Mouse (Mus musculus) left cerebral cortex, postnatal 25 days (tissue): ENCODE results near the gene Gm29094. TPM values are rescaled to one million over a fixed set of nuclear protein-coding genes. Genes with fewer than 3 reads are reported as not detected.
"Not testable (repeated sequence)": the region's sequence is repeated elsewhere in the genome, so short reads cannot be mapped to it uniquely, and the experiment has no call there.

ENCODE experiments used
- DNase-seq, 2 experiments: peaks; one replicate each; pipeline ENCODE4 v3.0.0; 2022; ENCODE audit warnings: low spot score in 2 of 2, mixed read lengths in 1 of 2
- intact Hi-C: fragments of 180-260 bp; cut with DNase I; formaldehyde crosslinking; loops from one replicate; pipeline ENCODE4 v1.15.1; 2025
- total RNA-seq, 2 experiments: library from RNA; stranded (reverse); gene quantifications; 2 replicates each; pipeline ENCODE4 v1.2.3; 2021

Gene Gm29094
- total RNA-seq = not detected

DNA sequence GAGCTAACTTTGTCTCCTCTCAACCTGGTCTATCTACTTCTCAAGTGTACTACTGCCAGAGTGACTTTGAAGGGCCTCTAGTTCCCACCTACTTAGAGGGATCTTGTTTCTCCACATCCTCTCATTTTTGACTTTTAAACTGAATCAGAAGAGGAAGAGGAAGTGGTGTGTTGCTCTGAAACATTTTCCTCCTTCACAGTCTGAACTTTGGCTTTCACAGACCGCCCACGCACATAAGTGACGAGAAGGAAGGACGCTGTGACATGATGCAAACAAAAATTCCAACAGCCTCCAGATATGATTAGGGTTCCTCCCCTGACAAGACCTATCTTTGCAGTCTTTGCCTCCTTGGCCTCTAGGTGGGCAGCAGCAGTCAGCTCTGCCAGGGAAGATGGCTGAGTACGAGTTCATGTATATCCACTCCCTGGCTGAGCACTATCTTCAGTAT is at the start of gene Gm29094, which contains the start of gene Bcl2a1b:
Gene Gm29094 (plus strand): TSS at position 411 of the 448 bp plus-strand sequence.
Gene Bcl2a1b (plus strand): TSS at position 241 of the 448 bp plus-strand sequence.
- intact Hi-C loops, DNase-seq: not testable (repeated sequence)

DNA sequence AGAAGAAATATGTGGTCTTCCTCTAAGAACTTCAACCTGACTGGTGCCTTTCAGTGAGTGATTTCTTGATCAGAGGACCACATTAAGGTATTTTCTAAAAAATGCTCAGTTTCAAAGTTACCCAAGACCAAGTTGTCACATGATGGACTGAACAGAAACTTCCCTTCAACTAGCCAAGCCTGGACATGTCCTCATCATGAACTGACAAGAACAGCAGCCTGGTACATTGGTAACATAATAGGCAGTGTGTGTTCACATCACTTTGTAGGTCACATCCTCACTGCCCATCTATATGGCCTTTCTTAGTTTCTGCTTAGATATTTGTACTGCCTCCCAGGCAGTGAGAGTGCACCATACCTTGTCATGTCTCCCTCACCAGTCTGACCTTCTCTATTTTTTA is 26.6 kb upstream of the Gm29094 start:
- intact Hi-C loops, DNase-seq: not testable (repeated sequence)

DNA sequence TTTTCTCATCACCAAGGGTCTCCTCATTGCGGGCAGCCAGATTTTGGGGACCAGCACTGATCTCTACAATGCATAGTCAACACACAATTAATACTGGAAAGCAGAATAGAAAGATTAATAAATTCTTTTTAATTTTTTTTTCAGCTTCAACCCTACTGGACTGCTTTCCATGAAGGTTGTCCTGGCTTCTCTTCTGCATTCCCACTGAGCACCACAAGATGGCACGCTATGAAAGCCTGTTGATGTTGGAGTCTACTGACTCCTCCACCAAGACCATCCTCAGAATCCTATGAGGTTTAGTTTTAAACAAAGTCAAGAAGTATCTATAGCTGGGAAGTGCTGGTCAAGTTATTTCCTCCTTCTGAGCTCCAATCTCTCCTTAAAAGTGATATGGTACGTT is 20.3 kb upstream of the Gm29094 start:
- peak; percentile 61 to 77 for DNase-seq
- intact Hi-C loops = not testable (repeated sequence)

DNA sequence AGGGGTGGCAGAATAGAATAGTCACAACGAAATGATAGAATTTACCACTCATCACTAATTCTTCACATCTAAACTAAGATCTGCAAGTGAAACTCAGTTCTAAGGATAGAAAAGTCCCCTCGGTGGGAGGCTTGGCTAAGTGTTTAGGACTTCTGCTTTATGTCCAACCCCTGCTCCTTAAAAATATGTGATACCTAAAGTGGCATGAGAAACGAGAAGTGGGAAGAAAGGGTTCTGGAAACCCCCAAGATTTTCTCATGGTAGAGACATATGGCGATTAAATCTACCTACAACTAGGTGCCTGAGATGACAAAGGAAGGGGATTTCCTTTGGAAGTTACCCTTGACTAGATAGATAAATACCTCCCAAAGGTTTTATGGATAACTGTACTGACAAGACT is 19.7 kb upstream of the Gm29094 start:
- DNase-seq, intact Hi-C loops: not testable (repeated sequence)

DNA sequence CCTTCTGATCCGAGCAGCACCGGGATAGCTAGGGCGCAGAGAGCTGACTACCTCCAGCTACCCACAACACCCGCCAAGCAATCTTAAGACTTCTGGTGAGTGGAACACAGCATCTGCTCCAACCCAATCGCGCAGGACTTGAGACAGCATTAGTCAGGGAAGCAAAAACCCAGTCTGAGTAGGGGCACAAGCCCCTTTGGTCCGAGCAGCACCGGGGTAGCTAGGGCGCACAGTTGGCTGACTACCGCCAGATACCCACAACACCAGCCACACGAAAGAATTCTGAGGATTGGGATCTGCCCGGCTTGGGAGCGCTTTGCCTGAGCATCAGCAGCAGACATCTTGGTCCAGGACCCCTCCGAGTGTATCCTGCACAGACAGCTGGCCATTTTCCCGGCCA is 12.2 kb upstream of the Gm29094 start:
- intact Hi-C loops, DNase-seq: not testable (repeated sequence)

DNA sequence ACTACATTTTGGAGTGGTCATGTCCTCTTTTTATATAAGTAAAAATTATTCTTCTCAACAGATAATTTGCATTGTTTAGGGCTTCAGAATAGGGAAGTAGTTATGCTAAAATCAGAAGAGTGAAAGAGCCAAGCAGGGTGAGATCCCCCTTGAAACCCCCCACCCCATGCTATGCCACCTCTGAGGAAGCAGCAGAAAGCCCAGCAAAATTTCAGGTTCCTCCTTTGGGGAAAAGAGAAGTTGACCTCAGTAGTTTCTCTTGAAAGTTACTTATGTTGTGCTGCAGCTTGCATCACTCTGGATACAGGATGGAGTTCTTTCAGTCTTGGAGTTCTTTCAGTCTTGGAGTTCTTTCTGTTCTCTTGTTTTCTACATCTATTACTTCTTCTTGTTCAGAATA is 3.7 kb upstream of the Gm29094 start:
- DNase-seq, intact Hi-C loops: not testable (repeated sequence)

DNA sequence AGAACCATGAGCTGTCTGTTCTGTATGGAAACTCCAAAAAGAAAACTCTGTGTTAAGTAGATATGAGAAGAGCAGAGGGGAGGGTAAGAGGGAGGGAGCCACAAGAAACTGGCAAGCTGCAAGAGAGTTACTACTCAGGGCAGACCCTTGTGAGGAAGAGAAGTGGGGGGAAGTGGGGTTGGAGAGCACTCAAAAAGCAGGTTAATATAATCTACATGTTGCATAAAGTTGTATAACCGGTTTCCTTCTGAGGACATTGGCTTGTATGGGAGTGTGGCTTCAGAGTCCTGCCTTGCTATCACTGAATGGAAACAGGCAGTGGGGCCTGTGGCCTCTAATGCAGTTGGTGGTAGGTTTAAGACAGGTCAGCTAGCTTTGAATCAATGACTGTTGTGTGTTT is 1.7 kb upstream of the Gm29094 start:
- intact Hi-C loops, DNase-seq: not testable (repeated sequence)

DNA sequence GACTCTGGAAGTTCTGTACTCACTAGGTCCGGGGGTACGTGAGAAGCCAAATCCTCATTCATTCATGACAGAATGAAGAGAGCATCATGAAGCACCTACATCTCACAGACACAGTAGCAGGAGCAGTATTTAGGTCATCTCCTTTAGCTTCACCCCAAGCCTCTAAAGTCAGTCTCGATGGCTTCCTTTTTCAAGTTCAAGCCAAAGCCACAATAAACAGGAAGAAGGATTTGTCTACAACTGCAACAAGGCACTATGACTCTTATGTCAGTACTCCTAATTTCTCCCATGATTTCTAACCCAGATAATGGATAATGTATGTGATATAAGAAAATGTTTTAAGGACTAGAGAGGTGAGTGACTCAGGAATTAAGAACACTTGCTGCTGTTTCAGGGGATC is 830 bp upstream of the Gm29094 start:
- intact Hi-C loops, DNase-seq: not testable (repeated sequence)

DNA sequence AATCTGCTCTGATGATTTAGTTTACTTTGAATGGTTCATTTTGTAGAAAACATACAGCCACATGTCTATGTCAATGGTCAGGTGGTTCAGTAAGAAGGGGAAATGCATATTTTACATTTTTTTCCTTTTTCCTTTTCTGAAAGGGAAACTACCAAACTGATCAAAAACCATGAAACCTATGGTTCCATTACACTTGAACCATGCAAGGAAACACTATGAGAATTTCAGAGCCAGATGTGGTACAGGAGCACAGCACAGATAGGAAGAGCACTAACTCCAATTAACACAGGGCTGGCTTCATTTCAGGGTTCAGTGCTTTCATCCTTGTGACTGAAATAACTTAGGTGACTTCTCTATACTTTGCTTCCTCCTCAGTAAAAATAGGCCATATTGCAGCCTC is 3.1 kb downstream of the Gm29094 start:
- DNase-seq, intact Hi-C loops: not testable (repeated sequence)

DNA sequence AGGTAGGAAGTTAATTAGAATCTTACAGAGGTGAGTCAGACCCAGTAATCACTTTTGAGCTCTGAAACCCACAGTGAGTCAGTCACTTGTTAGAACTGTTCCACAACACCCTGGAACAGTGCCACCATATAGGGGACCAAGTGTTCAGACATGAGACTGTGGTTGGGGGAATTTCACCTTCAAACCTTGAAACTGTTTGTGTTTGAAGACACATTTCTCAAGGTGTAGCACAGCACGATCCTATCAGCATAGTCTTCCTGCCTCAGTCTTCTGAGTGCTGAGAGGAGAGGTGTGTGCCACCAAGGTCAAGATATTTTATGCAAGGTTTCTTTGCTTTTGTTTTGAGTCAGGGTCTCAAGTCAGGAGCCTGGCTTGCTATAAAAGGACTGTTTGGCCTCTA is 9.8 kb downstream of the Gm29094 start:
- not testable (repeated sequence) for DNase-seq

DNA sequence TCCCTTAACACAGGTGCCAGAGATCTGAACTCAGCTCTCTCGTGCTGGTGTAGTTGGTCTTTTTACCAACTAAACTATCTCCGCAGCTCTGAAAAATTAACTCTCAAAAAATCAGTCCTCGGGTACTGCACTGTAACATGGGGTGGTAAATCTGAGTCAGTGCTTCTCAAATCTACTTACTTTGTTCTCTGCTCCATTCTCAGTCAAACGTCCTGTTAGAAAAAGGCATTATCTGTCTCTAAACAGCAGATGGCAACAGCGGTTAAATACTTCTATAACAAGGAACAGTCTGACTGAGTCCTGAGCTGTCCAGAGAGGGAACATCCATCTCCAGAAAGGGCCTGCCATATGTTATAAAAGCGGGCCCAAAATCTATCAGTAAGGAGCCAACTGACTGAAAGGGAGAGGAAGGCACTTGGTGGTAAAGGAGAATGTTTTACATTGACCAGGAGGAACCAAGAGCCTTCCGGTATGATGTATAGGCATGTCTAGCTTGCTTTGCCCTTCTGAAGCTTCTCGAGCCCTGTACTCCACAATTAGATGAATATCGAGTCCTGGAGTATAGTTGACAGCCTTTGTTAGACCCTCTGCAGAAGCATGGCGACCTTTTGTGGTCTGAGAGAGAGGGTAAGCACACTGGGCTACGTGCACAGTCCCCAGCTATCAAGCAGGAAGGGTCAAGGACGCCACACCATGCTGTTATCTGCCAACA is 11.3 kb downstream of the Gm29094 start, which contains the start of gene Mthfs:
Gene Mthfs (plus strand): TSS at position 324 of the 712 bp plus-strand sequence.
- peak in 1 of 2 experiments; percentile 62 for DNase-seq
- intact Hi-C loops = not testable (repeated sequence)

More for the DNA sequence above, 9.8 kb downstream of the Gm29094 start:
- intact Hi-C loops = not testable (repeated sequence)

DNA sequence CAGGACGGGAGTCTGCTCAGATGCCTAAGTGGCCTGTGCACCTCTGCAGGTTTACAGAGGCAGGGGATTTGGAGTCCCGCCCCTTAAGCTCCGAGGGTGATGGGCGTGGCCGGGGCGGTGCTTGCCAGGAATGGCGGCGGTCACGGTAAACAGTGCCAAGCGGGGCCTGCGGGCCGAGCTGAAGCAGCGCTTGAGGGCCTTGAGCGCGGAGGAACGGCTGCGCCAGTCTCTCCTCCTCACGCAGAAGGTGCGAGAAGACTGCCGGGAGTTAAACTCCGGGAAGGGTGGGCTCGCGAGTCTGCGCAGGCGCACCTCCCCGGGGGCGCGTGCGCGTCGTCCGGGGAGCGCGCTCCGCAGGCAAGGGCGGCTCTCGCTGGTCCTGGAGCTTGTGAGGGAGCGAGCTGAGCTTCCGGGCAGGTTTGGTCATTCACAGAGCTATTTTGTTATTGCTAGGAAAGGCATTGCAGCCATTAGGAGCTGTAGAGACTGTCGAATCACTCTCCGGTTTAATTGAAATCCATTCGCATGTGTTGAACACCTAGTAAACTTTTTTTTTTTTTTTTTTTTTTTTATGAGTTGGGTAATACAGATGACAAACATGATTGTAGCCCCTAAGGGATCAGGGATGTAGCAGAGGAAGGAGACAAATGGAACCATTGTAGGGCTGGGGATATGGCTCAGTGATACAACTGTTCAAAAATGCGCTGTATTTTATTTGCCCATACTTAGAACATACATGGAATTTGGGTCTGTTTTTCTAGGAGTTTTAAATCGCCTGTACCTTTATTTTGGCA is 12.1 kb downstream of the Gm29094 start:
- intact Hi-C loops = not testable (repeated sequence)
- peak; percentile 94 to 98 for DNase-seq

DNA sequence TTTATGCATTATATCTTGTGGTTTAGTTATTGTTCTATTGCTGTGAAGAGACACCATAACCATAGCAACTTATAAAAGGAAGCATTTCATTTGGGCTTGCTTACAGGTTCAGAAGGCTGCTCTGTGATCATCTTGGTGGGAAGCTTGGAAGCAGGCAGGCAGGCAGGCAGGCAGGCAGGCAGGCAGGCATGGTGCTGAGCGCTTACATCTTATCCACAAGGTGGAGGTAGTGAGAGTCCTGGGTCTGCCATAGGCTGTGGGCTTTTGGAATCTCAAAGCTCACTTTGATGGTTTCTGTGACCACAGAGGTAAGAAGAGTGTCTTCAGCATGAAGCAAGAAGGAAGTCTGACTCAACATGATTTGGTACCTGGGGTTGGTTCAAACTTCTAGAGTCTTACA is 13.2 kb downstream of the Gm29094 start:
- DNase-seq = peak in 1 of 2 experiments; percentile 54
- intact Hi-C loops = not testable (repeated sequence)

DNA sequence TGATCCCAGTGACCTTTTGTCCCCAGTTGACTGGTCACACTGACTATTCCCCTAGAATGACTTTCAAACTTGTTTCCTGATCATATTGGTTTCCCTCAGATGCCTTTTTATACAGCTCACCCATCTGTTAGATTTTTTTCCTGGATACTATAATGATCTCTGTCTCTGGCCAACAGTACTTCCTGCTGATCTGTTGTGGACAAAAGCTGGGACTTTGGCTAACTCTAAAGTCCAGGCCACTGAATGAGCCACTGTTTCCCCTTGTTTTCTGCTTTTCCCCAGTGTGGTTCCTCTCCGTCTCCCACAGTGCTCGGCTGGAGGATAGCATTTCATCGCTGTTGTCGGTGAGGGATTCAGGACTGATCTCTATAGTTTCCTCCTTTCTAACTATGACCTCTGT is 19.0 kb downstream of the Gm29094 start:
- DNase-seq, intact Hi-C loops: not testable (repeated sequence)

DNA sequence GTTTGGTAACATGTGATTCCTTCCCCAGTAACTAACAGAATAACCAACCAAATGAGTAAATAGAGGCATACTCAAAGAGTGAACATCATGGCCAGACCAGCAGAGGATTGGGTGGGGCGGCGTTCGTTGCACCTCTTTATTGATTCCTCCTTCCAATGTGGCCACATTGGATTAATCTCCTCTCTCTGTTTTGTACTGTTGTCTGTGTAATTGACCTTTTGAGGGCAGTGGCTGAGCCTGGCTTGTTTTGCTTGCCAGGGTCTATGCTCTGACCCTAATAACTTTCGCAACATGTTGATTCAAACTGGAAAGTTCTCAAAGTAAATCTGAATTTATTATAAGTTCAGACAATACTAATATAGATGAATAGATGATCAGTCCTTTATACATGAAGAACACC is 20.5 kb downstream of the Gm29094 start:
- DNase-seq, intact Hi-C loops: not testable (repeated sequence)

DNA sequence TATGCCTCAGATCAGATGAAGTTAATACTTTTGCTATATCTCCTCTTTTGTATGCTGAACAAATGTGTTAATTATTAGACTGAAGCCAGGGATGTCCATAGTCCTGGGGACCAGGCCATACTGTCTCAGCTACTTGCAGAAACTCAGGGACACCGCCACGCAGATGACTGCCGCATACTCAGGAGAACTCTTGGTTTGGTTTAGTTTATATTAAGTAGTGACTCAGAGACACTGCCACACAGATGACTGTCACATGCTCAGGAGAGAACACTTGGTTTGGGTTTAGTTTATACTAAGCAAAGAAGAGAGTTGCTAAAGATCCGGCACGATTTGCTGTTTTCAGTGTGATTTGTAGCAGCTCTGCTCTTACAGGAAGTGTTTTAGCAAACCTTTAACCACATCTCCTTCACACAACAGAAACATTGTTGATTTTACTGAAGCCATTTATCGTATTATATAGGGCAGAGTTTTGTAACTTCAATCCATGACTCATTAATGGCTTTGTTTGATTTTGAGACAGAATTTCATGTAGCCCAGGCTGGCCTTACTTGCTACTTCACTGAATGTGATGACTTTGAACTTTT is 21.6 kb downstream of the Gm29094 start:
- DNase-seq, intact Hi-C loops: not testable (repeated sequence)

DNA sequence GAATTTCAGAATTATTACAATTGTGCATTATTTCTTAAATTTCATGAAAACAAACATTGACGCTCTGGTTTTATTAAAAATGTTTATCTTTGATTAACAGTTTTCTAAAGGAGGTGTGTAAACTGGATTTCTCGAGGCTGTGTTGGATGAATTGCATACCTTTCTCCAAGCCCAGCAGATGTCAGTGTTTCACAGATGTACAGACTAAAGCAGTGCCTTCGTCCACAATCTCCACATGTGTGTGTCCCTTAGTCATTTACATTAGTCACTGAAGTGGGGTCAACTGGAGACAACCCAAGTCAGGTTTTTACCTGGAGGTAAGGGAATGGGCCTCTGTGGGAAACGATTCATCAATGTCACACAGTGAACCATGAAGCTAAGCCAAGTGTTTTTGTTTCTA is 26.9 kb downstream of the Gm29094 start:
- intact Hi-C loops = no loop called here
- peak; percentile 43 to 68 for DNase-seq

DNA sequence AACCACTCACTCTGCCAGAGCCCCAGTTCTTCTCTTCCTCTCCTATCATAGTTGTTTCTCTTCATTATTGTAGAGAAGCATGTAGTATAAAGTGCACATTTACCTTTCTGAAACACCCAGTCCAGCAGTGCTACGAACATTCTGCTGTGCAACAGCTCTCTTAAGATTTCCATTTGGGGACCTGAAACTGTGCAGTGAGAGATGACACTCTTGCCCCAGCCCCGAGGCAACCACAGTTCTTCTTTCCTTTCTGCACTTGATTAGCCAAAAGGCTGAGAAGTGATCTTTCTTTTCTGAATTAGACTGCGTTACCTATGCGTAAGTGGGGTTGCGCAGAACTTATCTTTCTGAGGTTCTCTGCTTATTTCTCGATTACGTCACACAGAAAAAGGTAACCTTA is 28.9 kb downstream of the Gm29094 start:
- no peak for DNase-seq
- intact Hi-C loops = no loop called here

DNA sequence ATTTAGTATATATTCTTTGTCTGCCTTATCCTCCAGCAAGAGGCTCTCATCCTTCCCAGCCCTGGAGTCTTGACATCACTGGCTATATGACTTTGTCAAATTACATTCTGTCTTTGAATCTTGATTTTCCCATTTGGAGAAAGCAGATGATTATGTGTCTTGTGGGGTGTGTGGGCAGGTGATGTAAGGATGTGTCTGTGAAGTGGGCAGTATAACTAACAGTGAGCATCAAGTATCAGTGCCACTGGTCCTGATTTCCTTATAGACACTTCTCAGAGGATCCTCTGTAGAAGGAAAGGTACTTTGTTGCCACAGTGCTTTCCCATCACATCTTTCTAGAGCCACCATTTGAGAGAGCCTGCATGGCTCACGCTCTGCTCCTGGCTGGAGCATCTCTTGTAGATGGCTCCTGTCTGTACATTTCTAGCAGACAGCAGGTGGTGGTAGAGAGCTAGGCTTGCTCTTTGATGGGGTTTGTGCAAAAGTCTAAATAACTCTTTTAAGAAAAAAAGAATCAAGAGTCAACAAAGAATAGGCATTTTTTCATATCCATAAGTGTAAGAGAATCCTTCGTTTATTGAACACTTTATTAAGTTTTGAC is 31.8 kb downstream of the Gm29094 start:
- intact Hi-C loops = loop anchor here (2.0 kb wide), 1 partner anchor 444 kb away; no protein-coding TSS in a partner anchor
- DNase-seq = peak; percentile 70 to 79

DNA sequence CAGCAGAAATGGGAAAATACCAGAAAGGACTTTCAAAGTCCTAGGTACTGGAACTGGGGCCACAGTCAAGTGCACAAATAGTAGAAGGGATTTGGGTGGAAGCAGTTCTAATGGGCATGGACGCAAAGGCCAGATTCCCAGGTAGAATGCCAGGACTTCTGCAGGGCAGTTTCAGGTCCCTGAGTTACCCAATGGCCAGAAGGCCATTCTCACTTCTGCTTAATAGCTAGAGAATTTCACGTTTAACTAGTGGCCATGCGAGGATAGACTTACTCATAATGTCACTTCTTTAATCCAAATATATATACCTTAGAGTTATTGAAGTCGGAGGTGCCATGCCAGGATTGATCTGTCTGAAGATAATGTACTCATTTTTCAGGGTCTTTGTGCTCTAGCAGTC is 38.0 kb downstream of the Gm29094 start:
- DNase-seq, intact Hi-C loops: not testable (repeated sequence)
